Mouse (Mus musculus) E14TG2a.4 (cell line): Measurements from ENCODE around the gene Tbl2.

Experiments
- H3K27me3 ChIP-seq: 2 replicates; pipeline ENCODE4 v1.6.1; 2014; ENCODE audit warnings: low read length, control low read depth; ENCODE audit not compliant: insufficient read depth
- H3K36me3 ChIP-seq: 2 replicates; pipeline ENCODE4 v1.6.1; 2014; ENCODE audit warnings: low read length, control low read depth; ENCODE audit not compliant: insufficient read depth
- H3K4me1 ChIP-seq: replicated peaks from 2 replicates; pipeline ENCODE4 v1.6.1; 2014; ENCODE audit warnings: low read depth, low read length, control low read depth
- H3K4me3 ChIP-seq: replicated peaks from 2 replicates; pipeline ENCODE4 v1.5.1; 2014; ENCODE audit warnings: mild to moderate bottlenecking, low read length
- H3K9me3 ChIP-seq: 2 replicates; pipeline ENCODE4 v1.6.1; 2014; ENCODE audit warnings: low read length, control low read depth
- CTCF ChIP-seq: conservative IDR thresholded peaks from 2 replicates; pipeline ENCODE4 v1.5.1; 2014; ENCODE audit warnings: low read length
- NANOG ChIP-seq: IDR thresholded peaks from 2 replicates; pipeline ENCODE4 v1.6.1; 2014; ENCODE audit warnings: borderline replicate concordance, low read length, mixed read lengths
- POU5F1 ChIP-seq: IDR thresholded peaks from 2 replicates; pipeline ENCODE4 v1.6.1; 2014; ENCODE audit warnings: low read length, borderline replicate concordance

The Tbl2 gene

DNA sequence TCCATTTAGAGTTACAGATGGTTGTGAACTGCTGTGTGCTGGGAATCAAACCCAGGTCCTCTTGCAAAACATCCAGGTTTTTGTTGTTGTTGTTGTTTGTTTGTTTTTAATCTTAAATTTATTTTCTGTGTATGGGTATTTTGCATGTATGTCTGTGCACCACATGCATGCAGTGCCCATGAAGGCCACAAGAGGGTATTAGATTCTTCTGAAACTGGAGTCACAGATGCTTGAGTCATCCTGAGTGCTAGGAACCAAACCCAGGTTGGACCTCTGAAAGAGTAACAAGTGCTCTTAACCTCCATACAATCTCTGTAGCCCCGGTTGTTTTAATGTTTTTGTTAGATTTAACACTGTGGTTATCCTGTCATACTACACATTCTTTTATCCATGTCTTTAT is 58.7 kb downstream of the Tbl2 start:
- TF ChIP-seq POU5F1, result no peak
- no peak for TF ChIP-seq NANOG
- TF ChIP-seq CTCF, result peak; percentile 72
- Histone ChIP-seq H3K27me3 (no peaks in the 10 kb centered on the region), H3K4me3 (no peak overlapping the region), H3K9me3 (no peaks in the 10 kb centered on the region), H3K4me1 (0 out of 2 replicates have a peak, but pooled peaks cover 2% of the 10 kb centered on the region), H3K36me3 (peaks cover 98% of the 10 kb centered on the region)
